Mouse (Mus musculus): ENCODE data around the gene Lexm. TPM values are rescaled to one million over a fixed set of nuclear protein-coding genes. Genes with fewer than 3 reads are reported as not detected.

Gene Lexm
- polyA plus RNA-seq, 1 experiment = 0.08 TPM

GRCm38 (mm10) chr4:106571081-106571724, 45.8 kb downstream of the Lexm start:
- TF ChIP-seq CTCF (IDR thresholded peaks at IDR 0.05; ENCODE audit: extremely low read depth, insufficient read depth, low read length) (no peak), POLR2A (IDR thresholded peaks at IDR 0.05; ENCODE audit: extremely low read depth, insufficient read depth, low read length) (0 out of 2 replicates have a peak, but pooled peaks have one; percentile 5)
- Histone ChIP-seq H3K4me1 (ENCODE audit: control insufficient read depth, insufficient read depth, low read length) (0 out of 2 replicates have a peak, but pooled peaks cover 2% of the 10 kb centered on the region), H3K27ac (ENCODE audit: insufficient read depth, low read length) (no peak overlapping the region), H3K4me3 (ENCODE audit: insufficient read depth, low read length) (no peak overlapping the region)

GRCm38 (mm10) chr4:106569680-106570079, 47.4 kb downstream of the Lexm start:
- TF ChIP-seq POLR2A (IDR thresholded peaks at IDR 0.05; ENCODE audit: extremely low read depth, insufficient read depth, low read length) (no peak), CTCF (IDR thresholded peaks at IDR 0.05; ENCODE audit: extremely low read depth, insufficient read depth, low read length) (no peak)
- H3K4me3 ChIP-seq (ENCODE audit: insufficient read depth, low read length) = no peak overlapping the region
- no peak overlapping the region for H3K27ac ChIP-seq (ENCODE audit: insufficient read depth, low read length)
- 0 out of 2 replicates have a peak, but pooled peaks cover 2% of the 10 kb centered on the region for H3K4me1 ChIP-seq (ENCODE audit: control insufficient read depth, insufficient read depth, low read length)

- TF ChIP-seq POLR2A (IDR thresholded peaks at IDR 0.05; ENCODE audit: extremely low read depth, insufficient read depth, low read length) (no peak), CTCF (IDR thresholded peaks at IDR 0.05; ENCODE audit: extremely low read depth, insufficient read depth, low read length) (no peak)
- Histone ChIP-seq H3K4me3 (ENCODE audit: insufficient read depth, low read length) (no peak overlapping the region), H3K27ac (ENCODE audit: insufficient read depth, low read length) (no peak overlapping the region), H3K4me1 (ENCODE audit: control insufficient read depth, insufficient read depth, low read length) (no peaks in the 10 kb centered on the region; the same call in 1 of the 2 replicates)
Observed at GRCm38 (mm10) chr4:106564161-106564560, 52.9 kb downstream of the Lexm start.

GRCm38 (mm10) chr4:106562837-106563790, 53.9 kb downstream of the Lexm start:
- TF ChIP-seq CTCF (IDR thresholded peaks at IDR 0.05; ENCODE audit: extremely low read depth, insufficient read depth, low read length) = no peak
- TF ChIP-seq POLR2A (IDR thresholded peaks at IDR 0.05; ENCODE audit: extremely low read depth, insufficient read depth, low read length) = no peak
- Histone ChIP-seq H3K4me1 (ENCODE audit: control insufficient read depth, insufficient read depth, low read length) (no peaks in the 10 kb centered on the region; the same call in 1 of the 2 replicates), H3K27ac (ENCODE audit: insufficient read depth, low read length) (no peak overlapping the region), H3K4me3 (ENCODE audit: insufficient read depth, low read length) (peak overlapping the region; percentile 96)

- Histone ChIP-seq H3K27ac (ENCODE audit: insufficient read depth, low read length) (no peak overlapping the region), H3K4me3 (ENCODE audit: insufficient read depth, low read length) (peak overlapping the region; percentile 96), H3K4me1 (ENCODE audit: control insufficient read depth, insufficient read depth, low read length) (no peaks in the 10 kb centered on the region; the same call in 1 of the 2 replicates)
- no peak for TF ChIP-seq POLR2A (IDR thresholded peaks at IDR 0.05; ENCODE audit: extremely low read depth, insufficient read depth, low read length)
- no peak for TF ChIP-seq CTCF (IDR thresholded peaks at IDR 0.05; ENCODE audit: extremely low read depth, insufficient read depth, low read length)
Observed at GRCm38 (mm10) chr4:106562006-106562405, 55.0 kb downstream of the Lexm start.

GRCm38 (mm10) chr4:106560846-106561781, 55.9 kb downstream of the Lexm start, which contains the start of gene Dhcr24:
Gene Dhcr24 (plus strand): TSS chr4:106561038.
- Histone ChIP-seq H3K4me3 (ENCODE audit: insufficient read depth, low read length) (peak within 1 kb of the TSS; percentile 96), H3K4me1 (ENCODE audit: control insufficient read depth, insufficient read depth, low read length) (no peaks in the 10 kb centered on the region; the same call in 1 of the 2 replicates), H3K27ac (ENCODE audit: insufficient read depth, low read length) (peak within 1 kb of the TSS; percentile 58; the same call in 1 of the 2 replicates)
- TF ChIP-seq POLR2A (IDR thresholded peaks at IDR 0.05; ENCODE audit: extremely low read depth, insufficient read depth, low read length) (peak; percentile 62; the same call in 1 of the 2 replicates), CTCF (IDR thresholded peaks at IDR 0.05; ENCODE audit: extremely low read depth, insufficient read depth, low read length) (no peak)

- TF ChIP-seq CTCF (IDR thresholded peaks at IDR 0.05; ENCODE audit: extremely low read depth, insufficient read depth, low read length) = no peak
- TF ChIP-seq POLR2A (IDR thresholded peaks at IDR 0.05; ENCODE audit: extremely low read depth, insufficient read depth, low read length) = no peak
- H3K4me1 ChIP-seq (ENCODE audit: control insufficient read depth, insufficient read depth, low read length) = no peaks in the 10 kb centered on the region; the same call in 1 of the 2 replicates
- peak overlapping the region; percentile 96 for H3K4me3 ChIP-seq (ENCODE audit: insufficient read depth, low read length)
- 0 out of 2 replicates have a peak overlapping the region, but pooled peaks have one; percentile 1 for H3K27ac ChIP-seq (ENCODE audit: insufficient read depth, low read length)
Observed at GRCm38 (mm10) chr4:106560213-106560845, 56.7 kb downstream of the Lexm start.
